Mouse (Mus musculus) spleen, embryonic (tissue): Measurements from ENCODE around the gene Zfp973.
"Not testable (repeated sequence)": the region's sequence is repeated elsewhere in the genome, so short reads cannot be mapped to it uniquely, and the experiment has no call there.

Source experiments
- CTCF ChIA-PET: fragments of 350-600 bp; sonication (Branson Sonifier 250); formaldehyde crosslinking; loops from one replicate; lab custom pipeline; 2022; lab: Charles Lee

The Zfp973 gene

DNA sequence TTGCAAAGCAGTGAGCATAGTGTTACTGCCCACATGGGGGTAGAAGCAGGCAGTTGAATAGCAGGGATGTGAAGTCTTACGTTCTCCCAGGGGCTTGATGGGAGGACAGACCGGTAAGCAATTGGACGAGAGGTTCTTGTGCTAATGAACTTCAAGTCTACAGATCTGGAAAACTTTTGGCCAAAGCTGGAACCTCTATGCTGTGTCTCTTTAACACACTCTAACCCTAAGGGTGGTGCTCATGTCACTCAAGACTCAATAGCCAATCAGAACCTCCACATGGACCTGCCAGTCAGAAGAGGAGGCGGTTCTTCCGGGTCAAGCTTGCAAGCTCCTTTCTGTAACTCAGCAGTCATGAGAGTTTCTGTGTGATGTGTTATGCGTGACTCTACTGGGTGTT is at the start of gene Zfp973:
Gene Zfp973 (plus strand): TSS at position 301 of the 400 bp plus-strand sequence.
- CTCF ChIA-PET, result not testable (repeated sequence)

GRCm38 (mm10) chr2:176636244-176636643 is 34.1 kb upstream of the Zfp973 start, which contains the start of gene Gm14308:
TSS of gene Gm14308 (minus strand) at chr2:176636344.
- CTCF ChIA-PET, result not testable (repeated sequence)

- CTCF ChIA-PET, result not testable (repeated sequence)
These were observed 37.7 kb downstream of the Zfp973 start, which contains the start of gene Gm14305 for GRCm38 (mm10) chr2:176708051-176708450. TSS of gene Gm14305 (plus strand) at chr2:176708328.
